Mouse (Mus musculus) lung, postnatal 14 days (tissue): ENCODE measurements around the gene Vmn2r44.
"Not testable (repeated sequence)": the region's sequence is repeated elsewhere in the genome, so short reads cannot be mapped to it uniquely, and the experiment has no call there.

Experiments used
- DNase-seq: peaks from one replicate; pipeline ENCODE4 v3.0.0; 2021

The Vmn2r44 gene

DNA sequence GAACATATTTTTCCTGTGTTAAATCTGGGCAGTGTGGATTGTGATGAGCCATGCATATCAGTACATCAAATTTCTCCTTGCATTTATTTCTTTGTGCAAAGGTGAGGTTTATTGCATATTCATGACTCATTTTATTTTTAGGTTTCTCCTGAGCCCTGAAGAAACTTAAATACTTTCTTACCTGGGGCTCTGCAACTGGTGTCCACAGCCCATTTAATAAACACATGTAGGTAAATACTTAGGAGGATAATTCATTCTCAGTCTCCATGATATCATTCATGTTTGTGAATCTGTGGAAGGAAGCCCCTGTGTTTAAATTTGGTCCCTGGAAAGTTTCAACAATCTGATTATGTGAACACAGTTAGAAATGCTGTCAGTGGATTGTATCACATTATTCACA is at the start of gene Vmn2r44:
Vmn2r44 (minus strand) TSS at position 101 of the 400 bp plus-strand sequence.
- DNase-seq = not testable (repeated sequence)

DNA sequence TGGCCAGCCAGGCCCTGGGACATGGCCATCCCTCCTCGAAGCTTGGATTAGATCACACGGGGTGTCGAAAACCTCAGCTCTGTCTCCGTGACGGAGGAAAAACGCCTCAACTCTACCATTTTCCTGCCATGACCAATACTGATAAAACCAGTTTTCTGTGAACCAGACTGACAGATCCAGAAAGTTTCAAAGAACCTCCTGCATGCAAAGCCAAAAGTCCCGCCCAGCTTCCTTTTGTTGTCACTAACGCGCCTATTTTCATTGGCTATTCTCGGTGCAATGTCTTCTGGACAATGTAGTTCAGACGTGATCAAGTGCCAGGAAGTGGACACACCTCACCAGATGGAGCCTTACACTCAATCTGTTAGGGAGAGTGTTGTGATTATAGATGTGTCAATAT is 25.3 kb downstream of the Vmn2r44 start:
- DNase-seq = not testable (repeated sequence)
